Mouse (Mus musculus) spleen, adult 2 months (tissue): ENCODE data around the gene Slc41a2.

ENCODE experiments used
- CTCF ChIP-seq: fragments of 200-500 bp; IDR thresholded peaks from 2 replicates; pipeline ENCODE4 v1.5.1; 2011; ENCODE audit warnings: mild to moderate bottlenecking, inconsistent platforms; ENCODE audit not compliant: insufficient read depth, insufficient read length, insufficient replicate concordance; ENCODE audit errors: extremely low read depth
- POLR2A ChIP-seq: fragments of 200-500 bp; IDR thresholded peaks from 2 replicates; pipeline ENCODE4 v1.6.1; 2011; ENCODE audit warnings: low read depth, low read length, inconsistent platforms

GRCm38 (mm10) chr10:83261264-83261663 is 76.4 kb downstream of the Slc41a2 start:
- no peak for TF ChIP-seq POLR2A
- no peak for TF ChIP-seq CTCF
